Mouse (Mus musculus) splenic B cell, adult 2 months (primary cell): ENCODE results near the gene Col25a1.

Source experiments
- DNase-seq: peaks from one replicate; pipeline ENCODE4 v3.0.0-alpha.2; 2011; ENCODE audit warnings: low read depth, low spot score
- H3K27me3 ChIP-seq: 2 replicates; pipeline ENCODE4 v1.6.1; 2012; ENCODE audit warnings: mild to moderate bottlenecking, low read length, moderate library complexity, mixed read lengths; ENCODE audit not compliant: control insufficient read depth, poor library complexity, insufficient read depth, severe bottlenecking
- H3K36me3 ChIP-seq: 2 replicates; pipeline ENCODE4 v1.6.1; 2012; ENCODE audit warnings: mild to moderate bottlenecking, low read length, moderate library complexity, mixed read lengths; ENCODE audit not compliant: control insufficient read depth, poor library complexity, insufficient read depth, severe bottlenecking

The Col25a1 gene

GRCm38 (mm10) chr3:130432818-130433217 is 301.5 kb downstream of the Col25a1 start:
- no peaks in the 10 kb centered on the region for H3K36me3 ChIP-seq
- DNase-seq, result no peak
- no peaks in the 10 kb centered on the region for H3K27me3 ChIP-seq

- no peak for DNase-seq
- no peaks in the 10 kb centered on the region for H3K27me3 ChIP-seq
- H3K36me3 ChIP-seq, result no peaks in the 10 kb centered on the region
Measured at GRCm38 (mm10) chr3:130436956-130437355, 305.7 kb downstream of the Col25a1 start.

- no peaks in the 10 kb centered on the region for H3K27me3 ChIP-seq
- DNase-seq, result no peak
- H3K36me3 ChIP-seq, result no peaks in the 10 kb centered on the region
Measured at GRCm38 (mm10) chr3:130439767-130440166, 308.5 kb downstream of the Col25a1 start.

- Histone ChIP-seq H3K27me3 (no peaks in the 10 kb centered on the region), H3K36me3 (no peaks in the 10 kb centered on the region)
- DNase-seq, result no peak
Measured at GRCm38 (mm10) chr3:130440689-130441088, 309.4 kb downstream of the Col25a1 start.

- Histone ChIP-seq H3K36me3 (no peaks in the 10 kb centered on the region), H3K27me3 (no peaks in the 10 kb centered on the region)
- no peak for DNase-seq
Measured at GRCm38 (mm10) chr3:130443842-130444627, 312.7 kb downstream of the Col25a1 start.

GRCm38 (mm10) chr3:130449864-130450263 is 318.6 kb downstream of the Col25a1 start:
- DNase-seq, result no peak
- Histone ChIP-seq H3K36me3 (no peaks in the 10 kb centered on the region), H3K27me3 (no peaks in the 10 kb centered on the region)

GRCm38 (mm10) chr3:130465371-130465770 is 334.1 kb downstream of the Col25a1 start:
- H3K27me3 ChIP-seq, result no peaks in the 10 kb centered on the region
- no peak for DNase-seq
- no peaks in the 10 kb centered on the region for H3K36me3 ChIP-seq

- no peaks in the 10 kb centered on the region for H3K36me3 ChIP-seq
- H3K27me3 ChIP-seq, result no peaks in the 10 kb centered on the region
Measured at GRCm38 (mm10) chr3:130473211-130473768, 342.0 kb downstream of the Col25a1 start.

GRCm38 (mm10) chr3:130473970-130474369 is 342.7 kb downstream of the Col25a1 start:
- no peaks in the 10 kb centered on the region for H3K36me3 ChIP-seq
- H3K27me3 ChIP-seq, result no peaks in the 10 kb centered on the region
- no peak for DNase-seq

More at GRCm38 (mm10) chr3:130473211-130473768, 342.0 kb downstream of the Col25a1 start:
- DNase-seq, result no peak

- DNase-seq, result no peak
- Histone ChIP-seq H3K36me3 (no peaks in the 10 kb centered on the region), H3K27me3 (no peaks in the 10 kb centered on the region)
Measured at GRCm38 (mm10) chr3:130482513-130482912, 351.2 kb downstream of the Col25a1 start.

- Histone ChIP-seq H3K36me3 (no peaks in the 10 kb centered on the region), H3K27me3 (no peaks in the 10 kb centered on the region)
- no peak for DNase-seq
Measured at GRCm38 (mm10) chr3:130488839-130489238, 357.5 kb downstream of the Col25a1 start.

GRCm38 (mm10) chr3:130494192-130494591 is 362.9 kb downstream of the Col25a1 start:
- DNase-seq, result no peak
- no peaks in the 10 kb centered on the region for H3K27me3 ChIP-seq

GRCm38 (mm10) chr3:130494665-130495396 is 363.5 kb downstream of the Col25a1 start:
- H3K27me3 ChIP-seq, result no peaks in the 10 kb centered on the region
- no peaks in the 10 kb centered on the region for H3K36me3 ChIP-seq
- peak; percentile 2 for DNase-seq

More at GRCm38 (mm10) chr3:130494192-130494591, 362.9 kb downstream of the Col25a1 start:
- H3K36me3 ChIP-seq, result no peaks in the 10 kb centered on the region

- no peaks in the 10 kb centered on the region for H3K36me3 ChIP-seq
- no peak for DNase-seq
- H3K27me3 ChIP-seq, result no peaks in the 10 kb centered on the region
Measured at GRCm38 (mm10) chr3:130497036-130497435, 365.7 kb downstream of the Col25a1 start.

GRCm38 (mm10) chr3:130501713-130502112 is 370.4 kb downstream of the Col25a1 start:
- no peaks in the 10 kb centered on the region for H3K27me3 ChIP-seq
- no peak for DNase-seq

More at GRCm38 (mm10) chr3:130501713-130502112, 370.4 kb downstream of the Col25a1 start:
- H3K36me3 ChIP-seq, result no peaks in the 10 kb centered on the region
